Mouse (Mus musculus): ENCODE results near the gene Tbrg1. TPM values are rescaled to one million over a fixed set of nuclear protein-coding genes. Genes with fewer than 3 reads are reported as not detected.

Gene Tbrg1
- total RNA-seq, 2 experiments from 2014 or later, result 75.0 to 76.6 TPM

Other genes with a start within 250 kb of the Tbrg1 start
- gene Robo3, start 224.1 kb downstream of the Tbrg1 start, total RNA-seq (2021), result not detected
- gene Msantd2, start 168.0 kb downstream of the Tbrg1 start, total RNA-seq (2021), result 10 to 100 TPM; 17.7 to 19.5 TPM
- 10 to 100 TPM; 50.7 to 55.3 TPM for gene Esam, start 129.2 kb downstream of the Tbrg1 start, total RNA-seq (2021)
- gene Vsig2, start 118.1 kb downstream of the Tbrg1 start, total RNA-seq (2021), result 1 to 10 TPM; 2.9 to 6.8 TPM
- 1 to 10 TPM; 2.3 to 3.2 TPM for gene Nrgn, start 104.4 kb downstream of the Tbrg1 start, total RNA-seq (2021)
- gene Siae, start 101.6 kb downstream of the Tbrg1 start, total RNA-seq (2021), result 1 to 10 TPM; 6.0 to 7.2 TPM
- 1 to 10 TPM; 1.4 TPM for gene Spa17, start 43.6 kb downstream of the Tbrg1 start, total RNA-seq (2021)
- not detected for gene Panx3, start 11.9 kb upstream of the Tbrg1 start, total RNA-seq (2021)
- gene Olfr160, start 58.9 kb upstream of the Tbrg1 start, total RNA-seq (2021), result not detected
- not detected for gene Olfr874, start 87.8 kb upstream of the Tbrg1 start, total RNA-seq (2021)
- not detected for gene Olfr875, start 114.5 kb upstream of the Tbrg1 start, total RNA-seq (2021)
- gene Olfr876, start 145.7 kb upstream of the Tbrg1 start, total RNA-seq (2021), result not detected
- not detected for gene Olfr877, start 197.0 kb upstream of the Tbrg1 start, total RNA-seq (2021)
- not detected for gene Olfr145, start 239.4 kb upstream of the Tbrg1 start, total RNA-seq (2021)